Mouse (Mus musculus): ENCODE measurements at regions not wholly inside any gene's neighbourhood (a gene's known extent, or its start where the extent isn't known, plus 50 kb on each side); places are given as distances from the start of the nearest gene placed in this dataset.

GRCm38 (mm10) chr2:128526100-128526499, 64.9 kb upstream of the Spdye4c start:
- ATAC-seq (ENCODE audit: low FRiP score): no peak
- no peaks in the 10 kb centered on the region for H3K4me1 ChIP-seq
- WGBS: 80% methylated on average over 2 of the region's 2 CpGs
- H3K9ac ChIP-seq: no peak overlapping the region
- H3K9me3 ChIP-seq: no peaks in the 10 kb centered on the region
- no peak overlapping the region for H3K4me2 ChIP-seq
- H3K27ac ChIP-seq: no peak overlapping the region
- no peaks in the 10 kb centered on the region for H3K36me3 ChIP-seq (replicated peaks)
- H3K27me3 ChIP-seq: no peaks in the 10 kb centered on the region
- no peak overlapping the region for H3K4me3 ChIP-seq (replicated peaks)

- no peaks in the 10 kb centered on the region for H3K9me3 ChIP-seq
- WGBS: 75% methylated on average over 3 of the region's 3 CpGs
- ATAC-seq (ENCODE audit: low FRiP score): no peak
- H3K4me1 ChIP-seq: no peaks in the 10 kb centered on the region
- H3K9ac ChIP-seq: no peak overlapping the region
- no peak overlapping the region for H3K4me3 ChIP-seq (replicated peaks)
- no peaks in the 10 kb centered on the region for H3K36me3 ChIP-seq (replicated peaks)
- no peak overlapping the region for H3K27ac ChIP-seq
- H3K4me2 ChIP-seq: no peak overlapping the region
- H3K27me3 ChIP-seq: no peaks in the 10 kb centered on the region
Measured at GRCm38 (mm10) chr2:128526883-128527344, 64.1 kb upstream of the Spdye4c start.

GRCm38 (mm10) chr2:128536294-128536693, 54.7 kb upstream of the Spdye4c start:
- WGBS: 87% methylated on average over 3 of the region's 3 CpGs
- Histone ChIP-seq H3K4me2 (no peak overlapping the region), H3K4me3 (replicated peaks) (no peak overlapping the region), H3K27ac (no peak overlapping the region), H3K4me1 (no peaks in the 10 kb centered on the region), H3K36me3 (replicated peaks) (no peaks in the 10 kb centered on the region), H3K27me3 (no peaks in the 10 kb centered on the region), H3K9ac (no peak overlapping the region), H3K9me3 (peaks cover 7% of the 10 kb centered on the region; the same call in 1 of the 2 replicates)
- no peak for ATAC-seq (ENCODE audit: low FRiP score)

- 92% methylated on average over 6 of the region's 6 CpGs for WGBS
- Histone ChIP-seq H3K36me3 (replicated peaks) (no peaks in the 10 kb centered on the region), H3K4me2 (no peak overlapping the region), H3K4me1 (no peaks in the 10 kb centered on the region), H3K9ac (no peak overlapping the region), H3K9me3 (peaks cover 7% of the 10 kb centered on the region; the same call in 1 of the 2 replicates), H3K27me3 (no peaks in the 10 kb centered on the region), H3K4me3 (replicated peaks) (no peak overlapping the region), H3K27ac (no peak overlapping the region)
- no peak for ATAC-seq (ENCODE audit: low FRiP score)
Measured at GRCm38 (mm10) chr2:128537425-128537824, 53.6 kb upstream of the Spdye4c start.

- Histone ChIP-seq H3K9ac (no peak overlapping the region), H3K27ac (no peak overlapping the region), H3K4me1 (no peaks in the 10 kb centered on the region), H3K4me2 (no peak overlapping the region), H3K4me3 (replicated peaks) (no peak overlapping the region), H3K36me3 (replicated peaks) (no peaks in the 10 kb centered on the region), H3K9me3 (no peaks in the 10 kb centered on the region), H3K27me3 (no peaks in the 10 kb centered on the region)
- no peak for ATAC-seq (ENCODE audit: low FRiP score)
- 94% methylated on average over 8 of the region's 8 CpGs for WGBS
Measured at GRCm38 (mm10) chr2:128538736-128539135, 52.3 kb upstream of the Spdye4c start.

Measured in forebrain, embryonic 12.5 days (tissue).